Mouse (Mus musculus) thymus, postnatal 36 days (tissue): ENCODE measurements around the gene Gadl1.

Experiments
- DNase-seq, 2 experiments: peaks; one replicate each; pipeline ENCODE4 v3.0.0; 2022; ENCODE audit warnings: mixed read lengths in 2 of 2

Gene Gadl1

GRCm38 (mm10) chr9:115909155-115909554, at the start of gene Gadl1:
TSS of gene Gadl1 (plus strand) at chr9:115909455.
- no peak for DNase-seq

- no peak for DNase-seq
Measured at GRCm38 (mm10) chr9:115862802-115863201, 46.5 kb upstream of the Gadl1 start.

- DNase-seq = peak; percentile 13 to 22
Measured at GRCm38 (mm10) chr9:115863326-115863725, 45.9 kb upstream of the Gadl1 start.

- no peak for DNase-seq
Measured at GRCm38 (mm10) chr9:115867277-115867676, 42.0 kb upstream of the Gadl1 start.

- DNase-seq = no peak
Measured at GRCm38 (mm10) chr9:115870168-115870567, 39.1 kb upstream of the Gadl1 start.

GRCm38 (mm10) chr9:115870640-115871039, 38.6 kb upstream of the Gadl1 start:
- no peak for DNase-seq

- DNase-seq = no peak
Measured at GRCm38 (mm10) chr9:115880500-115880899, 28.8 kb upstream of the Gadl1 start.

GRCm38 (mm10) chr9:115881137-115881536, 28.1 kb upstream of the Gadl1 start:
- peak; percentile 39 to 50 for DNase-seq

- no peak for DNase-seq
Measured at GRCm38 (mm10) chr9:115882627-115883200, 26.5 kb upstream of the Gadl1 start.

- no peak for DNase-seq
Measured at GRCm38 (mm10) chr9:115883413-115883812, 25.8 kb upstream of the Gadl1 start.

GRCm38 (mm10) chr9:115887571-115887970, 21.7 kb upstream of the Gadl1 start:
- no peak for DNase-seq

GRCm38 (mm10) chr9:115893131-115893530, 16.1 kb upstream of the Gadl1 start:
- no peak for DNase-seq

GRCm38 (mm10) chr9:115893947-115894346, 15.3 kb upstream of the Gadl1 start:
- no peak for DNase-seq

GRCm38 (mm10) chr9:115908325-115908724, 930 bp upstream of the Gadl1 start:
- no peak for DNase-seq

- DNase-seq = no peak
Measured at GRCm38 (mm10) chr9:115914006-115914405, 4.8 kb downstream of the Gadl1 start.

GRCm38 (mm10) chr9:115915586-115916270, 6.5 kb downstream of the Gadl1 start:
- DNase-seq = no peak

- no peak for DNase-seq
Measured at GRCm38 (mm10) chr9:115919736-115920135, 10.5 kb downstream of the Gadl1 start.

GRCm38 (mm10) chr9:115922662-115923061, 13.4 kb downstream of the Gadl1 start:
- DNase-seq = no peak

- no peak for DNase-seq
Measured at GRCm38 (mm10) chr9:115924094-115924493, 14.8 kb downstream of the Gadl1 start.

- no peak for DNase-seq
Measured at GRCm38 (mm10) chr9:115931803-115932202, 22.5 kb downstream of the Gadl1 start.

- no peak for DNase-seq
Measured at GRCm38 (mm10) chr9:115932741-115933140, 23.5 kb downstream of the Gadl1 start.

GRCm38 (mm10) chr9:115933243-115933964, 24.1 kb downstream of the Gadl1 start:
- DNase-seq = no peak

- DNase-seq = no peak
Measured at GRCm38 (mm10) chr9:115934288-115934687, 25.0 kb downstream of the Gadl1 start.

- no peak for DNase-seq
Measured at GRCm38 (mm10) chr9:115936350-115936749, 27.1 kb downstream of the Gadl1 start.
